Mouse (Mus musculus) kidney, adult 2 months (tissue): ENCODE measurements around the gene Daam1.

Experiments
- CTCF ChIP-seq: fragments of 200-500 bp; conservative IDR thresholded peaks from 2 replicates; pipeline ENCODE4 v1.5.1; 2011; ENCODE audit warnings: low read depth, mild to moderate bottlenecking, control low read depth, low read length, moderate library complexity, mixed read lengths; ENCODE audit not compliant: insufficient read depth, insufficient read length
- POLR2A ChIP-seq: fragments of 200-500 bp; IDR thresholded peaks from one replicate; pipeline ENCODE4 v1.6.1; 2011; ENCODE audit warnings: low read depth, low read length, control low read depth

- TF ChIP-seq CTCF = no peak
- TF ChIP-seq POLR2A = no peak
Measured at GRCm38 (mm10) chr12:71995831-71996230, 165.0 kb downstream of the Daam1 start.
